Mouse (Mus musculus) lung, embryonic 14.5 days (tissue): ENCODE results near the gene Bdkrb2. TPM values are rescaled to one million over a fixed set of nuclear protein-coding genes. Genes with fewer than 3 reads are reported as not detected.

ENCODE experiments used
- ATAC-seq: fragments of 200-750 bp; cut with Nextera tagmentation; 2 replicates; pipeline ENCODE4 v1.8.0; 2017; ENCODE audit warnings: mild to moderate bottlenecking, moderate TSS enrichment, moderate library complexity; ENCODE audit not compliant: insufficient read depth
- DNase-seq: peaks from one replicate; pipeline ENCODE4 v3.0.0-alpha.2; 2015
- H3K27ac ChIP-seq: fragments of 300-500 bp; sonication (generic); 2 replicates; pipeline ENCODE4 v1.5.1; 2014; ENCODE audit warnings: low read depth, mild to moderate bottlenecking, moderate library complexity
- H3K27me3 ChIP-seq: fragments of 300-500 bp; sonication (generic); 2 replicates; pipeline ENCODE4 v1.6.1; 2014; ENCODE audit warnings: low read length, control low read depth; ENCODE audit not compliant: insufficient read depth
- H3K36me3 ChIP-seq: fragments of 300-500 bp; sonication (generic); 2 replicates; pipeline ENCODE4 v1.6.1; 2014; ENCODE audit warnings: control low read depth; ENCODE audit not compliant: insufficient read depth
- H3K4me1 ChIP-seq: fragments of 300-500 bp; sonication (generic); 2 replicates; pipeline ENCODE4 v1.6.1; 2014; ENCODE audit warnings: antibody characterized with exemption, control low read depth; ENCODE audit not compliant: insufficient read depth
- H3K4me2 ChIP-seq: fragments of 300-500 bp; sonication (generic); 2 replicates; pipeline ENCODE4 v1.6.1; 2014; ENCODE audit warnings: mild to moderate bottlenecking
- H3K4me3 ChIP-seq: fragments of 300-500 bp; sonication (generic); 2 replicates; pipeline ENCODE4 v1.5.1; 2014; ENCODE audit warnings: low read depth, low read length
- H3K9ac ChIP-seq: fragments of 300-500 bp; sonication (generic); 2 replicates; pipeline ENCODE4 v1.6.1; 2014
- H3K9me3 ChIP-seq: fragments of 300-500 bp; sonication (generic); 2 replicates; pipeline ENCODE4 v1.6.1; 2016; ENCODE audit warnings: low read depth, low read length, control low read depth
- CTCF ChIP-seq: IDR thresholded peaks from 2 replicates; pipeline ENCODE4 v1.5.1; 2016; ENCODE audit warnings: antibody characterized with exemption, low read depth
- WGBS: fragments of 180-500 bp; shearing (Covaris S2); extraction: QIAGEN DNeasy Blood & Tissue Kit; methylation state at CpG from one replicate; pipeline ENCODE4 v1.1.7; 2014; 5-methylcytosine and 5-hydroxymethylcytosine counted together
- polyA plus RNA-seq: library from polyadenylated mRNA; unstranded; fragments of >200 nt; fragmentation: Nextera tagmentation; extraction: Ambion mirVana; gene quantifications from 2 replicates; pipeline ENCODE4 v1.2.1, GENCODE M21; 2014

The Bdkrb2 gene
- polyA plus RNA-seq, 1 experiment from 2014 or later = 0.21 TPM

DNA sequence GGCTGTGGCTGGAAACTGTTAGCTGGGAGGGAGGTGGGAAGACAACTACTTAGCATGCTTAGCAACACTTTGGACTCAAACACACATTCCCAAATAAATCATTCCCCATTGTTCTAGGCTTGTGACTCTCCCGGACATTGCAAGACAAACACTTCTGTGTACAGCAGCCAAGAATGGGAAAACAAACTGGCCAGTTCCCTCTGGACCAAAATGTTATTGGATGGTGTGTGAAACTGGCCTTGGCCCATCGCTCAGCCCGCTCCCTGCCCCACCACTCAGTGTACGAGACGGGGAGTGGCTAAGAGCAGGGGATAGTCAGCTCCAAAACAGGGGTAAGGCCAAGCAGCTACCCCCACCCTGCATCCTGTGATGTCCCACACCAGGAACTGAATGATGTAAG is 36.2 kb upstream of the Bdkrb2 start:
- H3K9me3 ChIP-seq = no peaks in the 10 kb centered on the region
- 26% methylated on average over 5 of the region's 5 CpGs for WGBS
- H3K9ac ChIP-seq = no peak overlapping the region
- no peaks in the 10 kb centered on the region for H3K27me3 ChIP-seq
- no peak overlapping the region for H3K4me3 ChIP-seq
- DNase-seq = peak; percentile 88
- TF ChIP-seq CTCF = no peak
- peaks cover 3% of the 10 kb centered on the region; the same call in 1 of the 2 replicates for H3K4me1 ChIP-seq
- ATAC-seq = peak; percentile 88
- peak overlapping the region; percentile 47; the same call in 1 of the 2 replicates for H3K27ac ChIP-seq
- no peak overlapping the region for H3K4me2 ChIP-seq
- no peaks in the 10 kb centered on the region for H3K36me3 ChIP-seq

- 29% methylated on average over 9 of the region's 9 CpGs for WGBS
- no peak for TF ChIP-seq CTCF
- Histone ChIP-seq H3K4me3 (no peak overlapping the region), H3K27ac (peak overlapping the region; percentile 42; the same call in 1 of the 2 replicates), H3K9ac (no peak overlapping the region), H3K4me2 (no peak overlapping the region), H3K36me3 (no peaks in the 10 kb centered on the region), H3K27me3 (no peaks in the 10 kb centered on the region), H3K9me3 (no peaks in the 10 kb centered on the region), H3K4me1 (peaks cover 3% of the 10 kb centered on the region; the same call in 1 of the 2 replicates)
- DNase-seq (peak; percentile 85), ATAC-seq (peak; percentile 62)
These were observed 33.5 kb upstream of the Bdkrb2 start for GRCm38 (mm10) chr12:105529545-105529944.

DNA sequence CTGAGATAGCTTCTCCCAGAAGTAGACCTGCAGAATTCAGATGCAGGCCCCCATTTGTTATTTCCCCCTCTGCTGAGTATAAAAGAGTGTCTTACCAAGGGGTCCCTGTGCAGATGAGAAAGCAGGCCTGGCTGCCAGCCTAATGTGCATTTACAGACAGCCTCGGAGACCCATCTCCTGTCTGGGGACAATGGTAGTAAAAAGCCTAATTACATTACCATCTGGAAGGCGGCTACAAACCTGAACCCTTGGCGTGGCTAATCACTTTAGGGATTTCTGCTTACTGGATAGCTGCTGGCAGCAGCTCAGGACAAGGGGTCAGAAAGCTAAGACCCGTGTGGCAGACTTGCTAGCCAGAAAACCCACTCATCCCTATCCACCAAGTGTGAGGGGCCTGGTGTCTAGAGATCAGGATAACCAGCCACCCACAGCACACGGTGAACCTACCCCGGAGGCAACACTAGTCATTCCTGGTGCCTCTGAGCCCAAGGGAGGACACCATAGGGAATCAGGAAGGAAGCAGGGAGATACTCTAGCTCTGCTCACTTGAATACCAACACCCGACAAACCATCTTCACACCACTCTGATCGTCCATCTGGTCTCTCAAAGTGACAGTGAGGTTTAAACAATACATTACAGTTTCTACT is 31.2 kb upstream of the Bdkrb2 start:
- no peak for DNase-seq
- H3K27me3 ChIP-seq = no peaks in the 10 kb centered on the region
- 52% methylated on average over 8 of the region's 8 CpGs for WGBS

GRCm38 (mm10) chr12:105534842-105535241 is 28.2 kb upstream of the Bdkrb2 start:
- no peak for TF ChIP-seq CTCF
- DNase-seq = no peak
- no peak overlapping the region for H3K27ac ChIP-seq
- H3K4me1 ChIP-seq = peaks cover 5% of the 10 kb centered on the region
- no peak for ATAC-seq
- no peak overlapping the region for H3K9ac ChIP-seq
- no peaks in the 10 kb centered on the region for H3K9me3 ChIP-seq
- H3K36me3 ChIP-seq = no peaks in the 10 kb centered on the region
- no peaks in the 10 kb centered on the region for H3K27me3 ChIP-seq
- no peak overlapping the region for H3K4me3 ChIP-seq
- WGBS = 87% methylated on average over 4 of the region's 4 CpGs
- H3K4me2 ChIP-seq = no peak overlapping the region

More for the DNA sequence above, 31.2 kb upstream of the Bdkrb2 start:
- Histone ChIP-seq H3K9ac (no peak overlapping the region), H3K27ac (no peak overlapping the region), H3K36me3 (no peaks in the 10 kb centered on the region), H3K4me2 (no peak overlapping the region), H3K4me1 (peaks cover 7% of the 10 kb centered on the region), H3K9me3 (no peaks in the 10 kb centered on the region), H3K4me3 (no peak overlapping the region)
- ATAC-seq = no peak
- no peak for TF ChIP-seq CTCF

GRCm38 (mm10) chr12:105535968-105536760 is 26.9 kb upstream of the Bdkrb2 start:
- Histone ChIP-seq H3K27ac (no peak overlapping the region), H3K36me3 (no peaks in the 10 kb centered on the region), H3K4me1 (peaks cover 5% of the 10 kb centered on the region; the same call in 1 of the 2 replicates), H3K9me3 (no peaks in the 10 kb centered on the region), H3K4me3 (no peak overlapping the region), H3K4me2 (no peak overlapping the region), H3K27me3 (no peaks in the 10 kb centered on the region), H3K9ac (no peak overlapping the region)
- TF ChIP-seq CTCF = no peak
- WGBS = 52% methylated on average over 13 of the region's 13 CpGs
- DNase-seq = peak; percentile 42
- ATAC-seq = peak; percentile 52; the same call in 1 of the 2 replicates

DNA sequence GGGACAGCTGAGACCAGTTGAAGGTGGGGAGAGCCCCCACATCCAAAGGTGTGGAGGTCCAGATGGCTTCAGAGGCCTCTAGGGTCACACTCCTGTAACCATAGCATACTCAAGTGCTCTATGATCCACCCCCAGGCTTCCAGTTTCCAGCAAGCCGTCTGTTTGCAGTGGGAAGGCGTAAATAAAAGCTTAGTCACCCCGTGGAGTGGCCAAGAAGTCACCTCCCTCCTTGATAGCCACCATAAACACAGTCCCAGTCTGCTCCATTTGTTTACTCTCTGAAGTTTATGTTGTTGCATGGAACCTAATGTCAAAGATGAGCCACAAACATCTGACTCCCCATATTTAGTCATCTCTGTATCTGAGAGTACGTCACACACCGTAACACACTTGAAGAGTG is 25.9 kb upstream of the Bdkrb2 start:
- ATAC-seq = peak; percentile 29; the same call in 1 of the 2 replicates
- H3K4me3 ChIP-seq = no peak overlapping the region
- no peak for TF ChIP-seq CTCF
- H3K4me1 ChIP-seq = peaks cover 5% of the 10 kb centered on the region; the same call in 1 of the 2 replicates
- no peaks in the 10 kb centered on the region for H3K27me3 ChIP-seq
- no peaks in the 10 kb centered on the region for H3K9me3 ChIP-seq
- no peak overlapping the region for H3K4me2 ChIP-seq
- H3K36me3 ChIP-seq = no peaks in the 10 kb centered on the region
- no peak overlapping the region for H3K9ac ChIP-seq
- no peak for DNase-seq
- no peak overlapping the region for H3K27ac ChIP-seq
- WGBS = 44% methylated on average over 5 of the region's 5 CpGs

GRCm38 (mm10) chr12:105539649-105540048 is 23.4 kb upstream of the Bdkrb2 start:
- DNase-seq = no peak
- Histone ChIP-seq H3K36me3 (no peaks in the 10 kb centered on the region), H3K4me3 (no peak overlapping the region), H3K27ac (no peak overlapping the region), H3K9me3 (no peaks in the 10 kb centered on the region), H3K27me3 (no peaks in the 10 kb centered on the region), H3K4me1 (peaks cover 5% of the 10 kb centered on the region; the same call in 1 of the 2 replicates), H3K9ac (no peak overlapping the region), H3K4me2 (no peak overlapping the region)
- 89% methylated on average over 10 of the region's 10 CpGs for WGBS
- no peak for TF ChIP-seq CTCF
- no peak for ATAC-seq
